Mouse (Mus musculus): ENCODE results near the gene Kifc3. TPM values are rescaled to one million over a fixed set of nuclear protein-coding genes. Genes with fewer than 3 reads are reported as not detected.

The Kifc3 gene
- total and polyA plus RNA-seq, 3 experiments: 0.78 to 1.8 (median 1.7) TPM

GRCm38 (mm10) chr8:95204039-95204380, 1.4 kb upstream of the Kifc3 start:
- peak; percentile 65 for DNase-seq (ENCODE audit: extremely low read depth)
- no peak overlapping the region for H3K4me3 ChIP-seq (replicated peaks in 1 of 3; ENCODE audit: low read depth in 2 of 3, low read length in 2 of 3, poor library complexity in 1 of 3)
- TF ChIP-seq NELFE (IDR thresholded peaks at IDR 0.05; ENCODE audit: low read depth, low read length) (no peak; the same call in 1 of the 2 replicates), SMC3 (IDR thresholded peaks at IDR 0.05; ENCODE audit: low read depth, low read length) (peak; percentile 94), MXI1 (IDR thresholded peaks at IDR 0.05; ENCODE audit: low read depth, low read length) (no peak), RCOR1 (conservative IDR thresholded peaks at IDR 0.05; ENCODE audit: low read depth, low read length) (no peak), KAT2A (IDR thresholded peaks at IDR 0.05; ENCODE audit: insufficient replicate concordance, low read length) (no peak), TCF12 (IDR thresholded peaks at IDR 0.05; ENCODE audit: low read depth, low read length) (no peak), MAZ (IDR thresholded peaks at IDR 0.05; ENCODE audit: low read depth, low read length) (peak; percentile 73; the same call in 1 of the 2 replicates), ZC3H11A (IDR thresholded peaks at IDR 0.05; ENCODE audit: low read depth, low read length) (peak; percentile 64), CTCF (conservative IDR thresholded peaks at IDR 0.05 in 1 of 2, IDR thresholded peaks at IDR 0.05 in 1 of 2; ENCODE audit: low read depth in 2 of 2, low read length in 2 of 2) (peak; percentile 69 to 96), ZNF384 (IDR thresholded peaks at IDR 0.05; ENCODE audit: low read depth, low read length) (no peak), RAD21 (IDR thresholded peaks at IDR 0.05; ENCODE audit: low read depth, low read length) (peak; percentile 92)
- dilution Hi-C loops (cut with MboI; ENCODE audit: extremely low pct_ligation_motif_present, extremely low pct_unique_long_range_greater_than_20kb, low sequenced_read_pairs) (no loop called here), in situ Hi-C loops (cut with MboI; ENCODE audit: low pct_ligation_motif_present, low pct_unique_long_range_greater_than_20kb, low sequenced_read_pairs) (loop anchor here (5.0 to 25.0 kb wide), 3 partner anchors 69 to 262 kb away; partner anchors contain the start of gene Katnb1)
- no peaks in the 10 kb centered on the region for H3K9me3 ChIP-seq (replicated peaks; ENCODE audit: low read length)
- no peak overlapping the region for H3K27ac ChIP-seq (ENCODE audit: insufficient read depth, low read depth)
- H3K36me3 ChIP-seq (replicated peaks in 1 of 2; ENCODE audit: control insufficient read depth in 1 of 2, insufficient read depth in 1 of 2, low read length in 1 of 2): no peaks in the 10 kb centered on the region
- H3K4me1 ChIP-seq (ENCODE audit: control insufficient read depth in 1 of 2, insufficient read depth in 2 of 2): peaks cover 0 to 6% of the 10 kb centered on the region in 2 experiments; a peak in 2 of 4 replicates
- no peak overlapping the region for H3K4me2 ChIP-seq (ENCODE audit: insufficient read depth, low read depth, poor library complexity, severe bottlenecking)
- H3K27me3 ChIP-seq (replicated peaks): peaks cover 2% of the 10 kb centered on the region
- no peak overlapping the region for H3K9ac ChIP-seq (ENCODE audit: insufficient read depth, low read depth)
- H3K79me2 ChIP-seq (replicated peaks; ENCODE audit: control insufficient read depth, extremely low read depth, insufficient read depth, poor library complexity, severe bottlenecking): no peaks in the 10 kb centered on the region

- Histone ChIP-seq H3K79me2 (replicated peaks; ENCODE audit: control insufficient read depth, extremely low read depth, insufficient read depth, poor library complexity, severe bottlenecking) (no peaks in the 10 kb centered on the region), H3K9ac (ENCODE audit: insufficient read depth, low read depth) (no peak overlapping the region), H3K27me3 (replicated peaks) (peaks cover 2% of the 10 kb centered on the region), H3K27ac (ENCODE audit: insufficient read depth, low read depth) (no peak overlapping the region), H3K4me2 (ENCODE audit: insufficient read depth, low read depth, poor library complexity, severe bottlenecking) (no peak overlapping the region), H3K4me1 (ENCODE audit: control insufficient read depth in 1 of 2, insufficient read depth in 2 of 2) (peaks cover 0 to 6% of the 10 kb centered on the region in 2 experiments; a peak in 2 of 4 replicates), H3K9me3 (replicated peaks; ENCODE audit: low read length) (no peaks in the 10 kb centered on the region), H3K36me3 (replicated peaks in 1 of 2; ENCODE audit: control insufficient read depth in 1 of 2, insufficient read depth in 1 of 2, low read length in 1 of 2) (no peaks in the 10 kb centered on the region), H3K4me3 (replicated peaks in 1 of 3; ENCODE audit: low read depth in 2 of 3, low read length in 2 of 3, poor library complexity in 1 of 3) (no peak overlapping the region)
- DNase-seq (ENCODE audit: extremely low read depth): no peak
- TF ChIP-seq KAT2A (IDR thresholded peaks at IDR 0.05; ENCODE audit: insufficient replicate concordance, low read length) (no peak), ELF1 (IDR thresholded peaks at IDR 0.05; ENCODE audit: low read depth, low read length) (no peak), USF1 (IDR thresholded peaks at IDR 0.05; ENCODE audit: low read depth, low read length) (no peak), JUND (conservative IDR thresholded peaks at IDR 0.05; ENCODE audit: low read depth, low read length) (no peak), JUN (IDR thresholded peaks at IDR 0.05; ENCODE audit: insufficient read depth, low read depth, low read length) (no peak), RCOR1 (conservative IDR thresholded peaks at IDR 0.05; ENCODE audit: low read depth, low read length) (no peak), MAX (IDR thresholded peaks at IDR 0.05; ENCODE audit: low read length) (no peak), BHLHE40 (IDR thresholded peaks at IDR 0.05; ENCODE audit: low read depth, low read length) (no peak), ZC3H11A (IDR thresholded peaks at IDR 0.05; ENCODE audit: low read depth, low read length) (no peak)
- dilution Hi-C loops (cut with MboI; ENCODE audit: extremely low pct_ligation_motif_present, extremely low pct_unique_long_range_greater_than_20kb, low sequenced_read_pairs) (no loop called here), in situ Hi-C loops (cut with MboI; ENCODE audit: low pct_ligation_motif_present, low pct_unique_long_range_greater_than_20kb, low sequenced_read_pairs) (loop anchor here (5.0 to 25.0 kb wide), 3 partner anchors 69 to 261 kb away; partner anchors contain the start of gene Katnb1)
Observed at GRCm38 (mm10) chr8:95203326-95204038, 870 bp upstream of the Kifc3 start.

All from CH12.LX (cell line).